Mouse (Mus musculus) ovary, postnatal 36 days (tissue): Measurements from ENCODE around the gene Des.

Experiments used
- DNase-seq: peaks from one replicate; pipeline ENCODE4 v3.0.0; 2022; ENCODE audit warnings: low spot score, mixed read lengths

The Des gene

GRCm38 (mm10) chr1:75347279-75347678, 12.8 kb upstream of the Des start:
- DNase-seq = no peak

GRCm38 (mm10) chr1:75349275-75349674, 10.9 kb upstream of the Des start:
- no peak for DNase-seq

- no peak for DNase-seq
Measured at GRCm38 (mm10) chr1:75357261-75357660, 2.9 kb upstream of the Des start.

GRCm38 (mm10) chr1:75358009-75358408, 2.1 kb upstream of the Des start:
- no peak for DNase-seq

- DNase-seq = no peak
Measured at GRCm38 (mm10) chr1:75359346-75359745, 783 bp upstream of the Des start.

- no peak for DNase-seq
Measured at GRCm38 (mm10) chr1:75361123-75361522, 994 bp downstream of the Des start.

- no peak for DNase-seq
Measured at GRCm38 (mm10) chr1:75361750-75362149, 1.6 kb downstream of the Des start.

GRCm38 (mm10) chr1:75363868-75364267, 3.7 kb downstream of the Des start:
- no peak for DNase-seq

GRCm38 (mm10) chr1:75365510-75366137, 5.5 kb downstream of the Des start:
- DNase-seq = no peak

GRCm38 (mm10) chr1:75369360-75369983, 9.3 kb downstream of the Des start:
- DNase-seq = no peak

GRCm38 (mm10) chr1:75369984-75370660, 10.0 kb downstream of the Des start:
- DNase-seq = peak; percentile 61

- DNase-seq = peak; percentile 66
Measured at GRCm38 (mm10) chr1:75371317-75372095, 11.4 kb downstream of the Des start.

GRCm38 (mm10) chr1:75372450-75372849, 12.3 kb downstream of the Des start:
- DNase-seq = no peak

GRCm38 (mm10) chr1:75373276-75373675, 13.1 kb downstream of the Des start:
- DNase-seq = no peak

- DNase-seq = no peak
Measured at GRCm38 (mm10) chr1:75374950-75375936, 15.1 kb downstream of the Des start, which contains the start of gene Speg. Gene Speg (plus strand): TSS chr1:75375297.

- no peak for DNase-seq
Measured at GRCm38 (mm10) chr1:75379196-75379595, 19.1 kb downstream of the Des start.

- DNase-seq = no peak
Measured at GRCm38 (mm10) chr1:75379931-75380330, 19.8 kb downstream of the Des start.

GRCm38 (mm10) chr1:75380951-75381350, 20.8 kb downstream of the Des start:
- no peak for DNase-seq

GRCm38 (mm10) chr1:75381482-75382355, 21.6 kb downstream of the Des start:
- DNase-seq = peak; percentile 56

GRCm38 (mm10) chr1:75382356-75383071, 22.4 kb downstream of the Des start:
- DNase-seq = no peak
